ENCODE assay signal across 8 mouse cellular contexts in genomic region chr14:101640153-101640843, GRCm38 (mm10). TPM values are rescaled to one million over a fixed set of nuclear protein-coding genes. Genes with fewer than 3 reads are reported as not detected.
A peak's percentile ranks its signal among the peaks of the same experiment; 100 is the strongest.
DNase-seq lines count a peak whose midpoint lies in the region; ATAC-seq and TF ChIP-seq lines count a peak whose summit lies in the region.

TSS of gene Commd6 (minus strand) at chr14:101640686.

- no peaks in the 10 kb centered on the region for H3K4me1 ChIP-seq in cortical plate, adult 2 months (ENCODE audit: control insufficient read depth, insufficient read depth, low read length)

- peak within 1 kb of the TSS; percentile 55 for H3K4me3 ChIP-seq in cortical plate, adult 2 months (ENCODE audit: insufficient read depth, low read length)

- peak; percentile 83 for DNase-seq in gastrocnemius, postnatal 10 days
- DNase-seq in induced T-regulatory cell, adult 2 months (ENCODE audit: low read depth) = peak; percentile 95
- DNase-seq in left cerebral cortex, adult 9 months (ENCODE audit: low spot score in 2 of 2) = peak; percentile 87 to 94
- DNase-seq in right cerebral cortex, postnatal 14 days = peak; percentile 86
- DNase-seq in urinary bladder, postnatal 36 days (ENCODE audit: low spot score in 2 of 2) = peak; percentile 81 to 91

- peak within 1 kb of the TSS; percentile 79; the same call in 1 of the 2 replicates for H3K27ac ChIP-seq in cortical plate, adult 2 months (ENCODE audit: insufficient read depth, low read length)

- peak; percentile 92 for ATAC-seq in activated CD4-positive, CD25-positive, alpha-beta regulatory T cell, adult 4 months
- ATAC-seq in megakaryocyte progenitor cell, adult 5-6 weeks (replicated peaks; ENCODE audit: poor library complexity) = peak; percentile 94

- peak; percentile 78 for TF ChIP-seq POLR2A in cortical plate, adult 2 months (IDR thresholded peaks at IDR 0.05; ENCODE audit: extremely low read depth, insufficient read depth, low read length)

- no peak for TF ChIP-seq CTCF in cortical plate, adult 2 months (IDR thresholded peaks at IDR 0.05; ENCODE audit: extremely low read depth, insufficient read depth, low read length)

RNA-seq across cellular contexts. Expression of gene Commd6, which starts in this region (rescaled TPM):
- polyA plus RNA-seq in activated CD4-positive, CD25-positive, alpha-beta regulatory T cell, adult 4 months (2017; shearing (Covaris generic)) = 100 to 1,000 TPM; 135 to 146 TPM
- 52.2 and 64.5 TPM in 2 replicates for polyA plus RNA-seq in cortical plate, adult 2 months (2012; rRNA removed)
- total RNA-seq in gastrocnemius, postnatal 10 days (2021) = 10 to 100 TPM; 23.5 to 27.2 TPM
- 45.3 and 59.3 TPM in 2 replicates for total RNA-seq in megakaryocyte progenitor cell, adult 5-6 weeks (2015)
- total RNA-seq in megakaryocyte progenitor cell, adult 5-6 weeks (2017) = 21.8 and 39.9 TPM in 2 replicates

Comparison
In these comparisons a context has a peak if more than half of its experiments do, and no peak if none do; other contexts are left out.
1. Peak in every context shown above with its lines: DNase-seq, ATAC-seq, H3K4me3 ChIP-seq and H3K27ac ChIP-seq.